Mouse (Mus musculus): ENCODE results near the gene Taf9b. TPM values are rescaled to one million over a fixed set of nuclear protein-coding genes. Genes with fewer than 3 reads are reported as not detected.
"Not testable (repeated sequence)": the region's sequence is repeated elsewhere in the genome, so short reads cannot be mapped to it uniquely, and the experiment has no call there.

Taf9b gene
- total RNA-seq (2021) = 10 to 100 TPM; 22.5 to 24.6 TPM

- no peak for DNase-seq
Observed at GRCm38 (mm10) chrX:106221058-106221457, at the start of gene Taf9b. TSS of gene Taf9b (minus strand) at chrX:106221158.

- no peak for DNase-seq
Observed at GRCm38 (mm10) chrX:106255276-106255675, 34.3 kb upstream of the Taf9b start, which contains the start of gene Fnd3c2. TSS of gene Fnd3c2 (minus strand) at chrX:106255376.

- peak; percentile 66 to 74 for DNase-seq
Observed at GRCm38 (mm10) chrX:106219171-106220032, 1.6 kb downstream of the Taf9b start.

- DNase-seq = no peak
Observed at GRCm38 (mm10) chrX:106209100-106209499, 11.9 kb downstream of the Taf9b start.

GRCm38 (mm10) chrX:106198904-106199303 lies 22.1 kb downstream of the Taf9b start:
- no peak for DNase-seq

GRCm38 (mm10) chrX:106197308-106197707 lies 23.6 kb downstream of the Taf9b start:
- DNase-seq = no peak

GRCm38 (mm10) chrX:106194361-106194760 lies 26.6 kb downstream of the Taf9b start:
- DNase-seq = not testable (repeated sequence)

GRCm38 (mm10) chrX:106190091-106190490 lies 30.9 kb downstream of the Taf9b start:
- no peak for DNase-seq

GRCm38 (mm10) chrX:106189356-106189755 lies 31.6 kb downstream of the Taf9b start:
- DNase-seq = no peak

GRCm38 (mm10) chrX:106187737-106188136 lies 33.2 kb downstream of the Taf9b start:
- DNase-seq = no peak

GRCm38 (mm10) chrX:106186713-106187649 lies 34.0 kb downstream of the Taf9b start, which contains the start of gene Pgk1:
TSS of gene Pgk1 (plus strand) at chrX:106187100.
- peak; percentile 82 to 91 for DNase-seq

GRCm38 (mm10) chrX:106185706-106186105 lies 35.3 kb downstream of the Taf9b start:
- no peak for DNase-seq

GRCm38 (mm10) chrX:106184279-106184678 lies 36.7 kb downstream of the Taf9b start:
- no peak for DNase-seq

GRCm38 (mm10) chrX:106176331-106176730 lies 44.6 kb downstream of the Taf9b start:
- DNase-seq = no peak

GRCm38 (mm10) chrX:106171853-106172154 lies 49.2 kb downstream of the Taf9b start:
- DNase-seq = no peak

- DNase-seq = peak; percentile 58 to 68
Observed at GRCm38 (mm10) chrX:106171106-106171852, 49.7 kb downstream of the Taf9b start.

- DNase-seq = no peak
Observed at GRCm38 (mm10) chrX:106165089-106165488, 55.9 kb downstream of the Taf9b start.

- no peak for DNase-seq
Observed at GRCm38 (mm10) chrX:106164555-106164954, 56.4 kb downstream of the Taf9b start.

- DNase-seq = no peak
Observed at GRCm38 (mm10) chrX:106163995-106164394, 57.0 kb downstream of the Taf9b start.
